Mouse (Mus musculus) ES-CJ7 (cell line): ENCODE data around the gene Tacc3.
A peak's percentile ranks its signal among the peaks of the same experiment; 100 is the strongest.

Experiments used
- DNase-seq: peaks from one replicate; pipeline ENCODE4 v3.0.0; 2011; ENCODE audit warnings: low read depth, low spot score

The Tacc3 gene

DNA sequence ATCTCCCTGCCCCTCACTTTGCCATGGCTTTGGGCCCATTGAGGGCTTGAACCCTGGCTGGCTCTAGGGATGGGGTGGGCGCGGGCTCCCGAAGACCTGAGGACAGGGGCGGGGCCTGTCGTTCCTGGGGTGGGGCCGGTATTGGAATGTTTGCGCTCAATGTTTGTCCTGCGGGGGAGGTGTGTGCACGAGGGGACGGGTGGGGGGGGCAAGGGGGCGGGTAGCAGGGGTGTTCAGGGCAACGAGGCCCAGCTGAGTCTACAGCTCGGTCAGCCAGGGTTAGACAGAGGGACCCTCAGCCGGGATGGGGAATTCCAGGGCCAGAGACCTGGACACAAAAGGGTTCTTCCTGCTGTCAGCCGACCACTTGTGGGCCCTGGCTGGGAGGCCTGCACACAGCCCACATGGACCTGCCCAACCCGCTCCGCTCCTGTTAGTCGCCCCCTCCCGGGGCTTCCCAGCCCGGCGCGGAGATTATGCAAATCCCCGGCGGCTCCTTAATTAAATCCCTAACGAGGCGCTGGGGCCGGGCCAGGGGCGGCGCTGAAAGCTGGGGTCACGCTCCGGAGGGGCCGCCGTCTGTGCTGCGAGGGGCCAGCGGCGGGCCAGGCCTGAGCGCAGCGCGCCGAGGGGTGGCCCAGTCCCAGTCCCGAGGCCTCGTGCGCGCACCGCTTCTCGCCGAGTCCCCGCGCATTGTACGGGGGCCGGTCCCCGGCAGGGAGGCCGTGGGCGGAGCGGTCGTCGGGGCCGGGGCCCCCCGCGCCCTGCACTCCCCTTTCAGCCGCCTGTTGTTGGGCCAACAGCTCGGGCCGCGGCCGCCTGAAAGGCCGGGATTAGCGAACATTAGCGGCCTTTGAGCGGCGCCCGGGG lies 37.2 kb downstream of the Tacc3 start:
- DNase-seq = no peak

DNA sequence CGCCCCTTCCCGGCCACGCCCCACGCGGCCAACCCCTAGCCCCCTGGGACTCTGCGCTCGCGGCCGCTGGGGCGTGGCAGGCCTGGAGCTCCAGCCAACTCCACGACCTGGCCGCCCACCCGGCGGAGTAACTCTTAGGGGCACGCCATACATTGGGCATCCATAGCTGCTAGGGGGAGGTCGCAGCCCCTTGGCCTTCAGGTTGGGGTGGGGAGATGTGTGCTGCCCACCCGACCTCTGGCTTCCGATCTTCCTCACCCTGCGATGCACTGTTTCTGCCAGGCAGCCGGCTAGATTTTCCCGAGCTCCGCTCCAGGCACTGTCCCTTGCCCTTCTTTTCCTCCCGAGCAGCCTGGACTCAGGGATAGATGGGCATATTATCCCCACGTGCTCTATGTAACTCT lies 37.8 kb downstream of the Tacc3 start:
- DNase-seq = no peak

DNA sequence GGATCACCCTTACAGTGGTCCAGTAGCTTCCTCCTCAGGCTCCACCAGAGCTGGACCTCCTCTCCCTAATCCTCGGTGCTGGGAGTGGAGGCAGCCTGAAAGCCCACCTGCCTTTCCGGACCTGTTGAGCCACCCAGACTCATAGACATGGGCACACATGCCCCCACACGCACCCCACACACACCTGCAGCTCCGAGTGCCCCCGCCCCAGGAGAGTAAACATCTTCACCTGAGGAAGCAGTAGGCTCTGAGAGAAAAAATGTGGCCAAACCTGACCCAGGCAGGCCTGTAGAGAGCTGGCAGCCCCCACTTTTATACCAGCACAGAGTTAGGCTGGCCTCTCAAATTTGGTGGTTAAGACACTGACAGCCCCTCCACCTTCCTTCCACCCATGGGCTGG lies 38.5 kb downstream of the Tacc3 start:
- DNase-seq = no peak

DNA sequence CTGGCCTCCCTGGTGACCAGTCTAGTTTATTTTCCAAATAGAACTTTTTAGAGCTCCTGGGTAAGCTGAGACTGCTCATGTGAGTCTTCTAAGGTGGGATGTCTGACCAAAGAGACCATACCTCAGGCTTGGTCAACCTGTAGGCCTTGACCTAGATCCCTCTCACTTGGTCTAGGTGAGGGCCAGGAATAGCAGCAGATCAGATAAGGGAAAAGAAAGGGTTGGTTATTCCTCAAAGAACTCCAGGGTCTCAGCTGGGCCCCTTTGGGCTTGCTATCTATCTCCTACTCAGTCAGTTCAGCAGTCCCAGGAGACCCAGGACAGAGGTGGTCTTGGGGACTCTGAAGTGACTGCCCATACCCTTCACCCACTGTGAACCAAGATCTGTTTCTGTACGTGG lies 39.6 kb downstream of the Tacc3 start:
- DNase-seq = no peak

DNA sequence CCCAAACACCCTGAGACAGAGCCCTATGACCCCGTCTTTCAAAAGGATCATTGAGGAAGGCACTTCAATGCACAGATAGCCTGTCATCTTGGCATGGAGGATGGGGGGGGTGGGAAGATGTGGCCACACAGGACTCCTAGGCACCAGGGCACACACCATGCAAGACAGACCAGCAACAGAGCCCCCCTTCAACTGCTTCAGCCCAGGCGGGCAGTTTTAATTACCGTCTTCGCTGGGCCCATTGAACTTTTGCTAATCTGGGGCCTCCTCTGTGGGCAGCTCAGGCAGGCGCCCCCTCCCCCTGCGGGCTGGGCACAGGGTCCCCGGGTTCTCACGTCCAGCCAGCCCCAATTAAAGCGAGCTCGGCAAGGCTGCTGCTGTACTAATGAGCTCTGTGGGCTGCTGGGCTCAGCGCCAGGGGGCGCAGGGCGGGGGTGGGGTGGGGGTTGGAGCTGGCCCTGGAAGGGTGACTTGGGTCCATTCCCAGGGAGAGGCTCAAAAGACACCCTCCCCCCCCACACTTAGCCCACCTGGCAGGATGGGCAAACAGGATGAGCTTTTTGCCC lies 40.1 kb downstream of the Tacc3 start:
- no peak for DNase-seq

DNA sequence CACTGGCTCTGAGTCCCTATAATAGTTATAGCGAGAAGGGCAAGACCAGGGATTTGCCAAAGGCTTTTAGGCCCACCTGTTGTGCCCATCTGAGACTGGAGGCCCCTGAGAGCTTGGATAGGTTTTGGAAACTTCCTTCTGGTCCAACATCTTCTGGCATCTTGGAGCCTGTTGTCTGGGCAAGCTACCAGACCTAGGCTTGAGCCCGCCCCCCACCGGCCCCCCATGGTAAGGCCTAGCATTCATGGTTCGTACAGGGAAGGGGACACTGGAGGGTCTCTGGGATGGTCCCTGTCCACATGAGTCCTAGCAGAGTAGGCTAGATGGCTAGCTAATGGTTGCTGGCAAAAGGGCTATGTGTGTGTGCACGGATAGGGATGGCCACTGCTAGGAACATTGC lies 40.7 kb downstream of the Tacc3 start:
- no peak for DNase-seq

DNA sequence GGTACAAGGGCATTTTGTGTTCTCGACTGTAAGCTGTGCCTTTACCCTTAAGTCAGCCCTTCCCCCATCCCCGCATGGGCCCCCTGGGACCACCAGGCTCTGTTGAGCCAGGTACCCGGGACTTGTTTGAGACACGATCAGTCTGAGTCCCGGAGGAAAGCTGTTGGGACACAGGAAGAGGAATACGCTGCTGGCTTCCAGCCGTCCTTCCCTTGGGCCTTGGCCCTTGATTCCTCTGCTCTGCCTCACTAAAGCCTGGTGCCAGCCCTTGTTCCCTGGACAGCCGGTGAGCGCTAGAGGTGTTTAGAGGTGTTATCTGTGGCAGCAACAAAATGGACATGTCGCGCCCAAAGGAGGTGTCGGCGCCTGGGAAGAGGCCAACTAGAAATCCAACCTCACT lies 42.1 kb downstream of the Tacc3 start:
- DNase-seq = no peak

DNA sequence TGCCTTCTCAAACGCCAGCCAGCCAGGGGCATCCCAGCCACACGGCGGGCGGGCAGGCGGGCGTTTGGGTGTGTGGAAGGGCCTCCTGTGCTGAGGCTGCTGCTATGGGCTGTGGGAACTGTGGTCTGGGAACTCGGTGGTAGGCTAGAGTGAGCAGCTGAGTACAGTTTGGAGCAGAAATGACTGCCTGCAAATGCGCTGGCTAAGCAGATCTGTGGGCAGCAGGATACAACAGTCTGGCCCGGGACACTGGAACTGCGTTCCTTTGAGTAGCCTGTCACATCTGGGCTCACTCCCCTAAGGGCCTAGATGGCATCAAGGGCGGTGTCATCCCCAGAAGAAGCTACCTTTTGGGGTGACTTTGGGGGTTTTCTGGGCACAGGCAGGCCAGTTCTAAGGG lies 43.9 kb downstream of the Tacc3 start:
- DNase-seq = no peak

DNA sequence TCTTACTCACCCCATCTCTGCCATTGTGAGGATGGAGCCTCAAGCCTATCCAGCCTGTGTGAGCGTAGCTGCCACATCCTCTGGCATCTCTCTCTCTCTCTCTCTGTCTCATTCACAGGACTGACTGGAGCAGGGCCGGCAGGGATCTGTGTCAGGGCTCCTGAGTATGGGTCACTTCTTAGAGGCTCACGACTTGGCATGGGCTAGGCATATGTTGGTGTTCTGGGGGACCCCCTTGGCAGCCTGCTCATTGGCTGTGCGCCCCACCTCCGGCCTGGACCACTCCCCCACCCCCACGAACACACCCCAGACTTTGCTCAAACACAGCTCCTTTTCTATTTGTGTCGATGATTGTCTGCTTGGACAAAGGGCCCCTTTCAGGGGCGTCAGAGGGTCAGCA lies 46.1 kb downstream of the Tacc3 start:
- no peak for DNase-seq

DNA sequence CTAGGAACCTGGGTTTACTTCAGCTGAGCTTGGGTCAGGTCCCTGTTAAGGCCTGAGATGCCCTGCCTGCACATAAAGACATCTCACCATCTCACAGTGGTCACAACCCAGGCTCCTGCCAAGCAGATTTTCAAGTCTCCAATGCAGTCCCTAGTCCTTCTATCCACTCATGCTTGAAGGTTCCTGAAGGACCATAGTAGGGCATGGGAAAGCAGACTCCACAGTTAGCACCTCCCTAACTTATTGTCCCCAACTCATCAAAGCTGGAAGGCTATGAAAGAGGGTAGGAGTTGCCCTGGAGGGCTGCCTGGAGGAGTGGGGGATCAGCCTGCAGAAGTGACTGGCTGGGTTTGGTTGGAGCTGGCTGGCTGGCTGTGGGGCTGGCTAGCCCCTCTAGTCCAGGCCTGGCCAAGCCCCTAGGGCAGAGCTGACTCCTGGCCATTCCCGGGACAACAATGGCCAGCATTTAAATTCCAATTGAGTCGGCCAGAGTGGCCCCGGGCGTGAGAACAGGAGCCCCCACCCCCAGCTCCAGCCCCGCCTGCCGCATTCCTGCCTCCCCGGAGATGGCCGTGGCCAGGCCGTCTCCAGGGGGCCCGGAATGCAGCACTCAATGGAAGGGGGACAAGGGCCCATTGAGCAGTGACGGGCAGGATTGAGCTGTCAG lies 47.1 kb downstream of the Tacc3 start:
- no peak for DNase-seq

DNA sequence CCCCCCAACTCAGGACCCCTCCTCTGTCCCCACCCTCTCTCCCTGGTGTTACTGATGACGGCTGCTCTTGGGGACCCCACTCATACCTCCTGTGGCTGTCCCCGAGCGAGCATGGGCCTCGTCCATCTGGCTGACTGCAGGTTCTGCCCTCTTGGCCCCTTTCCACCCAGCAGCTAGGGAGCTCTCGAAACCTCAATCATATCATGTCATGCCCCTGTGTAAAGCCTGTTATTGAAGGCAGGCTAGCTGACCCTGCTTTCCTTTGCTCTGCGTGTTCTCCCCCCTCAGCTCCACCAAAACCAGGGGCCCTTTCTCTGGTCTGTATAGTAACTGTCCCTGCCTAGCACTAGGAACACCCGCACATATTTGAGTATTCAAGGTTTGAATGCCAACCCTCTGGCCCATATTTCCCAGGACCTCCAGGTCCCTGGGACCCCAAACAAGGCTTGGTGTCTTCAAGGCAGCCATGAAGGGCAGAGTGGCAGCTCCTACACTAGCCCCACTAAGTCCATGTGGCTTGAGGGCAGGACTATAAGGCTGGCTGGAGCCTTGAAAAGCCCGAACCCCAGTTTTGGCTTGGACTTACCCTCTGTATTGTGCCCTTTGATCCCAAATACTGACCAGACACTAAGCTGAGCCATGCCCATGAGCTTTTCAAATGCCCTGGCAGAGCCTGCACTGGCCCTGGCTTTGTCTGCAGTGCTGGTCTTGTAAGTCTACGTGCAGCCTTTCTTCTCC lies 47.9 kb downstream of the Tacc3 start:
- no peak for DNase-seq

DNA sequence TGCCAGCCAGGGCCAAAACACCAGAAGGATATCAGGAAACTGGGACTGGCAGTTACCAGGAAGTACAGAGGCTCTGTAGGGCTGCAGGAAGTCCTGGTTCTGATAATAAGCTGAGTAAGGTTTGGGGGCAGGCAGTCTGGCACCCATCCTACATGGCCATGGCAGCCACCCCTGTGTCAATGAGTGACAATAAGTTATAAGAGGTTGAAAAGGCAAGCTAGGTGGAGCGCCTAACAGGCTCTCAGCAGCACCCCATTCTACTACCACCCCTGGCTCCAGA lies 48.4 kb downstream of the Tacc3 start:
- DNase-seq = no peak

DNA sequence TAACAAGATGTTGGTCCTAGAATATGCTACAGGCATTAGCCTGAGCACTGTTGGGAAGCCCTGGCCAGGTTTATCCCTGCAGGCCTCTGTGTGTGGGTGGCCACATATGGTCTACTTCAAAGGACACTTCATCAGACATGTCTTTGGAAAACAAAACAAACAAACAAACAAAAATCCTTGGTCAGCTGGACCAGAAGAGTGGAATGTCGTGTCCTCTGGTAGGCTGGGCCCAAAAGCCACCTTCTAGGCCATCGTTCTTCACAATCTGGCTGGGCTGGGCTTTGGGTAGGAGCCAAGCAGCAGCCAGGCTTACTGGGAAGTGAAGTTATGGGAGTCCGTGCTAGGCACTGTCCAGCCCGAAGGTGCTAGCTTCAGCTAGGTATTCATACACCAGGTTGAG lies 49.2 kb downstream of the Tacc3 start:
- no peak for DNase-seq

DNA sequence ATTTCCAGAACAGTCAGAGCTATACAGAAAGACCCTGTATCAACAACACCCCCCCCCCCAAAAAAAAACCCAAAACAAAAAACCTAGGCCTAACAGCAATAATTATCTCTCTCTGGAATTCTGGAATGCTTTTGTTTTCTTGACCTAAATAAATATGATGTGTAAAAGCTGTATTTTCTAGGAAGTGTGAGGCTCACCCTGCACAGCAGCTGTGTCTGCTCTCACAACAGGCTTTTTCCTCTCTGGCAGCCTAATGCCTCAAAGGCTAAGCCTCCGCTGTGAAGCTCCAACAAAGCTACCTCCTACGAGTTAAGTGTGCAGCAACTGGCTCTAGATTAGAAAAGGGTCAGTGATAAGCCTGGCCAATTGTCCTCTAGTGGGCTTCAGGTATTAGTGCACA lies 51.1 kb downstream of the Tacc3 start:
- no peak for DNase-seq

DNA sequence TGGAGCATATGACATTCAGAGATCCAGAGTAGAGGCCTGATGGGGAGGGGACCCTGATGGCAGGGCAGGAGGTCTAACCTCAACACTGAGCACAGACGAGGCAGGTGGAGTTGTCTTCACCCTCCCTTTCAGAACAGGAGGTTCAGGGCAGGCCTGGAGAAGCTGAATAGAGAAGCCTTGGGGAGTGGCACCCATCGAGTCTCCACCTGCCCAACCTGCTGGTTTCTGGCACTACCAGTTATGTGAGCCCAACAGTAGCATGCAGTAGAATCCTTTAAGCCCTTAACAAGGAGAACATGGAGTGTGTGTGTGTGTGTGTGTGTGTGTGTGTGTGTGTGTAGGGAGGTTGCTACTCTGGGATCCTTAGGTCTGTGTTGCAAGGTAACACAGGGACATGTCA lies 54.6 kb downstream of the Tacc3 start:
- no peak for DNase-seq

DNA sequence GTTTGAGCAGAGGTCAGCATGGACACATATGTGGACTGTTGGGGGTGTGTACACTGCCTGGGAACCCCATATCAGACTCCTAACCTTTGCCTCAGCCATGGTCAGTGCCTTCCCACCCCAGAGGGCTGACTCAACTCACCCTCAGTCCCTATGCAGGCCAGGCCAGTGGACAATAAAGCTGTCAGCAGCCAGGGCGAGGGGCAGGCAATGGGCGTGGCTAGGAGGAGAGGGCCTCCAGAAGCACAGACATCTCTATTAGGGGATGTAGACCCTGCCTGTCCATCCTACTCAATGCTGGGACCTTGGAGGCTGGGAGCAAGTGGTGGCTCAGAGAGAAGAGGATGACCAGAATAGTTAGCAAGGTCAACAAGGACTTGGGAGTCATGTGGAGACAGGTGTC lies 57.3 kb downstream of the Tacc3 start:
- no peak for DNase-seq

DNA sequence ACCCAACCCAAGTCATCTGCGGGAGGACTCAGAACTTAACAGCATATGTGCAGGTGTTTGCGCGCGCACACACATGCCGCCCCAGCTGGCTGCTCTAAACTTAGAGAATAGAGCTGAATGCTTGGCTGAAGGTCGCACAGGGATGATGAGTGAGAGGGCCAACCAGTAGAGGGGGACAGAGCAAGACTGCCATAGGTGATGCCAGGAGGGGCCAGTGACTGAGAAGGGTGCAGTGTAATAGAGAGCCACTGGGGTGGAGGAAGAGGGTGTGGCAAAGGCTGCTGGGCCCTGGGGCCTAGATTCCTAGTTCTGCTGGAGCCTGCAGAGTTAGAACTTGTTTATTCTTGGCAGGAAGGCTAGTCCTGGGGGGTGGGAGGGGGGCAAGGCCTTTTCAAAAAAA lies 58.5 kb downstream of the Tacc3 start:
- DNase-seq = peak; percentile 43

DNA sequence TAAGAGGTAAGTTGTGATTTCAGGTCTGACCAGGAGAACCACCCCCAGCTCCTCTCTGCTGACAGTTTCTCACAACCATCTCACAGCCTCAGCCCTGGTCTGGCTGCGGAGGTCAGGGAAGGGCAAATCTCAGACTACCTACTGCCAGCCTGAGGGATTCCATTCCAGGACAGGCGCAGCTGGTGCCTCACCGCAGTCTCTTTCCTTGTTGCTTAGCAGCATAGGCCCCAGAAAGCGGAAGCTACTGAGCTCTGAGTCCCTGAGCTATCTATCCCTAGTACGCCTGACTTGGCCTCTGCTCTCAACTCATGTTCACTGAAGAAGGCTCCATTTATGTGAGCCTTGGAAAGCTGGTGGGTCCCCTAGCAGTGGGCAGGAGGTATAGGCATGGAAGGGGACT lies 60.5 kb downstream of the Tacc3 start:
- DNase-seq = no peak

DNA sequence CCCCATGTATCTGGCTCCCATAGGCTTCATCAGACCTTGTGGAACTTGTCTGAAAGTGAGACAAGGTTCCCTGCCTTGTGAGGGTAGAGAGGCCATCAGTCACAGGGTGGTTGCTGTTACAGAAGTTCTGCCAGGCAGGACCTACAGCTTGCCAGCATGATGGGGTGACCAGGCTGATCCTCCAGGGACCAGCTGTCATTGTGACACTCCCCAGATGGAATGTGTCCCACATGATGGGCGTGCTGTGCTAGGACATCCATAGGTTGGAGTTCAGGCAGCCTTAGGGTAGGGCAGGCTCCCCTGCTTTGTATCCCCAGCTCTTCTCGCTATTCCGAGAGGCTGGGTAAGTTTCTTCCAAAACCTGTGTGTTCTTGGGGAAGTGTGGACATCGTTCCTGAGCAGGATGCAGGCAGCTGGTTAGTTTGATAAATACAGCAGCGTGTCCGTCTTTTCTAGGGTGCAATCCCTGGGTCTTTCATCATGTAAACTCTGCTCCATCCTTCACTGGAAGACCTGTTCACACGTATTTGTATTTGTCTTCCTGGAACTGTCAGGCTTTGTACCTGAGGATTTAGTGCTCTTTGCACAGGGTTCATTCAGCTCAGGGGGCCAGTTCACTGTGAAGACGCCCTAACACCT lies 63.0 kb downstream of the Tacc3 start:
- no peak for DNase-seq

DNA sequence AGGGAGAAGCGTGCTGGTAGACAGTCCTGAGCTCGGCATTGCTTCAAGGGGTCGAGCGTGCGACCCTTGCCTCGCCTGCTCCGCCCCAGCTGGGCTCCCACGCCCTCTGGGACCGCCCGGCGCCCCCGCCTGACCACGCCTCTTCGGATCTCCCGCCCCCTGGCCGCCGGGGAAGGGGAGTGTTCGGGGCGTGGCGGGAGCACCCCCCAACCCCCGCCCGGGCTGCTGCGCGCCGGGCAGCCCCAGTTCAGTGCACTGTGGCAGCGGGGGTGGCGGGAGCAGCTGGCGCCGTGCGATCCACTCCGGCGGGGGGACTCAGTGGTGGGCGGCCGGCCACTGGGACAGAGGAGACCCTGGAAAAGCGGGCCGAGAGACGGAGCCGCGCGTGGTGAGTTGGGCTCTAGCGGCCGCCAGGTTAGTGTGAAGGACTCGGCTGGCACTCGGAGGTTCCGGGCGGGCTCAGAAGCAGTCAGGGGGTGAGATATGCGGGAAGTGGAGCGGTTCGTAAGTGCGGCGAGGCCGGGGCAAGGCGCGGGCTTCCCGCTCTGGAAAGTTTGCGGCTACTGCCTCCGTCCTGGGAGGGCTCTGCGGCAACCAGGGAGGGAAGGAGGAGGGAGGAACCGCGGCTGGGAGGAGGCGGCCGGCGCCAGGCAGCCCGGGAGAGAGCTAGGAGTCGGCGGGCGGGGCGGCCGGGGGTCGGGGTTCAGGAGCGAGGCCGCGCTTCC lies 63.8 kb downstream of the Tacc3 start, which contains the start of gene Fgfr3:
TSS of gene Fgfr3 (plus strand) at position 134 of the 725 bp plus-strand sequence.
- DNase-seq = peak; percentile 31

DNA sequence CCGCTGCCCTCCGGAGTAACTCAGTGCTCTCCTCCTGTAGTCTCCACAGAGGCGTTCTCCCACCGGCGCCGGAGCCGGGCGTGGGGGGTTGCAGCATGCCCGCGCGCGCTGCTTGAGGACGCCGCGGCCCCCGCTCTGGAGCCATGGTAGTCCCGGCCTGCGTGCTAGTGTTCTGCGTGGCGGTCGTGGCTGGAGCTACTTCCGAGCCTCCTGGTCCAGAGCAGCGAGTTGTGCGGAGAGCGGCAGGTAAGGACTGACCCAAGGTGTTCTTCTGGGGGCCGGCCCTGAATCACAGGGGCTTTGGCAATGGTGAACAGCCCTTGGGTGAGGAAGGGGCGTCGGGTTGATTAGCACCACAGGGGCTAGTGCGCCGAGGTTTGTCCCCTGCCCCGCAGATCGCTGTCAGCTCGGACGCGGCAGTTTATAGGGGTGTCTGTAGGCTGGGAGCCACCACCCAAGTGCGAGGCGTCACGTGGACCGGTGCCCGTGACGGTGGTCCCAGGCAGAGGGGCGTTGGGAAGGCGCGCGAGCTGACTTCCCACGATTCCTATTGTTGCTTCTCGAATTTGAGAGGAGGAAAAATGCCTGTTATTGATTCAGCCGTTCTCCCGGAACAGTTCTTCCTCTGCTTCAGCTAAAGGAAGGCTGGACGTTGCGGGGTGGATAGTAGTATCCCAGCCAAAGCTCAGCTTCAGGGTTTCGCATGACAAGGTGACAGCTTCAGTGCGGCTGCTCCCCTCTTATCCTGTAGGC lies 64.5 kb downstream of the Tacc3 start:
- peak; percentile 29 for DNase-seq
